Mouse (Mus musculus) layer of hippocampus, adult 9-11 months (tissue): ENCODE measurements around the gene Csk.
A peak's percentile ranks its signal among the peaks of the same experiment; 100 is the strongest.

Experiments used
- DNase-seq: peaks from one replicate; pipeline ENCODE4 v3.0.0; 2022

The Csk gene

GRCm38 (mm10) chr9:57656631-57657350 lies 3.4 kb upstream of the Csk start:
- peak; percentile 76 for DNase-seq

GRCm38 (mm10) chr9:57655749-57656148 lies 2.3 kb upstream of the Csk start:
- DNase-seq = peak; percentile 91

GRCm38 (mm10) chr9:57654966-57655365 lies 1.5 kb upstream of the Csk start:
- DNase-seq = no peak

GRCm38 (mm10) chr9:57652855-57653254 lies 576 bp downstream of the Csk start:
- no peak for DNase-seq

GRCm38 (mm10) chr9:57652351-57652750 lies 1.1 kb downstream of the Csk start:
- no peak for DNase-seq

GRCm38 (mm10) chr9:57650786-57651311 lies 2.6 kb downstream of the Csk start:
- DNase-seq = no peak

GRCm38 (mm10) chr9:57650130-57650785 lies 3.2 kb downstream of the Csk start:
- DNase-seq = no peak

GRCm38 (mm10) chr9:57647286-57648108 lies 5.9 kb downstream of the Csk start:
- no peak for DNase-seq

GRCm38 (mm10) chr9:57646551-57647103 lies 6.8 kb downstream of the Csk start:
- DNase-seq = peak; percentile 80

- DNase-seq = peak; percentile 90
These were observed 8.2 kb downstream of the Csk start for GRCm38 (mm10) chr9:57644944-57645893.

GRCm38 (mm10) chr9:57644442-57644943 lies 8.9 kb downstream of the Csk start:
- DNase-seq = no peak

GRCm38 (mm10) chr9:57643856-57644180 lies 9.6 kb downstream of the Csk start:
- DNase-seq = no peak

- DNase-seq = no peak
These were observed 10.1 kb downstream of the Csk start for GRCm38 (mm10) chr9:57643169-57643855.

- DNase-seq = no peak
These were observed 11.5 kb downstream of the Csk start for GRCm38 (mm10) chr9:57641775-57642550.

- DNase-seq = no peak
These were observed 12.4 kb downstream of the Csk start for GRCm38 (mm10) chr9:57641022-57641421.

- peak; percentile 73 for DNase-seq
These were observed 13.0 kb downstream of the Csk start for GRCm38 (mm10) chr9:57640384-57640783.

GRCm38 (mm10) chr9:57639661-57640328 lies 13.6 kb downstream of the Csk start:
- DNase-seq = no peak

- no peak for DNase-seq
These were observed 14.6 kb downstream of the Csk start for GRCm38 (mm10) chr9:57638651-57639459.
